Mouse (Mus musculus) liver, embryonic 11.5 days (tissue): ENCODE data around the gene Coq9. TPM values are rescaled to one million over a fixed set of nuclear protein-coding genes. Genes with fewer than 3 reads are reported as not detected.

Source experiments
- ATAC-seq: fragments of 200-750 bp; cut with Nextera tagmentation; replicated peaks from 2 replicates; pipeline ENCODE4 v1.8.0; 2017; ENCODE audit warnings: moderate number of reproducible peaks, mild to moderate bottlenecking, moderate TSS enrichment, moderate library complexity; ENCODE audit not compliant: low FRiP score
- DNase-seq: peaks from one replicate; pipeline ENCODE4 v3.0.0-alpha.2; 2017; ENCODE audit warnings: low spot score
- H3K27ac ChIP-seq: fragments of 300-500 bp; sonication (generic); 2 replicates; pipeline ENCODE4 v1.5.1; 2014; ENCODE audit warnings: mild to moderate bottlenecking, low read depth, low read length, control low read depth
- H3K27me3 ChIP-seq: fragments of 300-500 bp; sonication (generic); replicated peaks from 2 replicates; pipeline ENCODE4 v1.6.1; 2014; ENCODE audit warnings: low read length, mixed read lengths; ENCODE audit not compliant: control insufficient read depth, insufficient read depth
- H3K36me3 ChIP-seq: fragments of 300-500 bp; sonication (generic); 2 replicates; pipeline ENCODE4 v1.6.1; 2014; ENCODE audit warnings: mild to moderate bottlenecking, low read length, moderate library complexity, mixed read lengths; ENCODE audit not compliant: control insufficient read depth, insufficient read depth
- H3K4me1 ChIP-seq: fragments of 300-500 bp; sonication (generic); replicated peaks from 2 replicates; pipeline ENCODE4 v1.6.1; 2014; ENCODE audit warnings: low read length, mixed read lengths; ENCODE audit not compliant: control insufficient read depth, insufficient read depth
- H3K4me2 ChIP-seq: fragments of 300-500 bp; sonication (generic); 2 replicates; pipeline ENCODE4 v1.6.1; 2014; ENCODE audit warnings: mild to moderate bottlenecking, control low read depth, moderate library complexity
- H3K4me3 ChIP-seq: fragments of 300-500 bp; sonication (generic); 2 replicates; pipeline ENCODE4 v1.5.1; 2014; ENCODE audit warnings: low read depth, low read length, control low read depth
- H3K9ac ChIP-seq: fragments of 300-500 bp; sonication (generic); 2 replicates; pipeline ENCODE4 v1.6.1; 2014; ENCODE audit warnings: low read depth, low read length, control low read depth
- H3K9me3 ChIP-seq: fragments of 300-500 bp; sonication (generic); 2 replicates; pipeline ENCODE4 v1.6.1; 2016; ENCODE audit warnings: low read length, inconsistent platforms, mixed read lengths; ENCODE audit not compliant: control insufficient read depth
- WGBS: fragments of 180-500 bp; shearing (Covaris S2); extraction: QIAGEN DNeasy Blood & Tissue Kit; methylation state at CpG from one replicate; pipeline ENCODE4 v1.1.7; 2014; 5-methylcytosine and 5-hydroxymethylcytosine counted together
- polyA plus RNA-seq: library from polyadenylated mRNA; unstranded; fragments of >200 nt; fragmentation: Nextera tagmentation; extraction: Ambion mirVana; gene quantifications from 2 replicates; pipeline ENCODE4 v1.2.1, GENCODE M21; 2014

Gene Coq9
- polyA plus RNA-seq, 1 experiment from 2014 or later, result 82.9 TPM

DNA sequence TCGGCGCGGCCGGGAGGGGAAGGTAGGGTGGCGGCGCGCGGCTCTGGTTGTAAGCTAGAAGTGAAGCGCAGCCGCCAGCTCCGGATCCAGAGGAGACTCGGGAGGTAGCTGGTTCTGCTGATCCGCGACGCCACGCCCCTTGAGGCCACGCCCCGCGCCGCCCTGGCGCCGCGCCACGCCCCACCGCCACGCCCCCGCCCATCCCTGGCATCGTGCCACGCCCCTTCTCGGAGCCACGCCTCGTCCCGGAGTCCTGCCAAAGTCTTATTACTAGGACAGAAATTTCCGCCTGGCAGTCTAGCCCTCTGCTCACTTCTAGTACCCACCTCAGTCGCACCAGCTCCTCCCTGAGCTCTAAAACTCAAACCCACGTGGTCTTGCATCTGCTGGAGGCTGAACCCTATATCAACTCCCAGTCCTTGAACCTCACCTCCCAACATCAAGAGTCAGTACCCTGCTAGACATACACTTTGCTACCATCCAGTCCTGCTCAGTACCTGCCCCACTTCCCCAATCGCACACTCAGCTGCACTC lies 38.1 kb downstream of the Coq9 start, which contains the start of gene Dok4:
Dok4 (minus strand) TSS at position 134 of the 534 bp plus-strand sequence.
- DNase-seq, result peak; percentile 97
- ATAC-seq, result peak; percentile 85
- 1% methylated on average over 37 of the region's 37 CpGs for WGBS
- Histone ChIP-seq H3K9me3 (no peaks in the 10 kb centered on the region), H3K9ac (peak within 1 kb of the TSS; percentile 79), H3K27ac (peak within 1 kb of the TSS; percentile 68), H3K36me3 (no peaks in the 10 kb centered on the region), H3K4me3 (peak within 1 kb of the TSS; percentile 74), H3K27me3 (peaks cover 8% of the 10 kb centered on the region), H3K4me2 (peak within 1 kb of the TSS; percentile 98), H3K4me1 (peaks cover 31% of the 10 kb centered on the region)

DNA sequence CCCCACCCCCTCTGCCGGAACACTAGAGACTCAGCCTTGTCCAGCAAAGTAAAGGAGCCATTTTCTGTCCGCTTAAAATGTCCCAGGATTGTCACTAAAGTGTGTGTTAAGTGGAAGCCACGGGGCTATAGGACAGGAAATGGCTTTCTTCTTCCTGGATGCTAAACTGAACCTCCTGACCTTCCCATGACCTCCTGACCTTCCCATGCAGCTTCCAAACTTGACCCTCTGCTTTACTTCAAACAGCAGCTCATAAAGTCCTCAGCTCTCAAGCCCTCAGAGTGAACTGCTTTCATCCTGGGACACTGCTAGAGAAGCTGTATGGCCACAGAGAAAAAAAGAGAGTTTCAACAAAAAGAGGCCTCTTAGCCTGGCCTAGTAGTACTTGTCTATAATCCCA lies 38.7 kb downstream of the Coq9 start:
- WGBS, result 37% methylated on average over 3 of the region's 3 CpGs

DNA sequence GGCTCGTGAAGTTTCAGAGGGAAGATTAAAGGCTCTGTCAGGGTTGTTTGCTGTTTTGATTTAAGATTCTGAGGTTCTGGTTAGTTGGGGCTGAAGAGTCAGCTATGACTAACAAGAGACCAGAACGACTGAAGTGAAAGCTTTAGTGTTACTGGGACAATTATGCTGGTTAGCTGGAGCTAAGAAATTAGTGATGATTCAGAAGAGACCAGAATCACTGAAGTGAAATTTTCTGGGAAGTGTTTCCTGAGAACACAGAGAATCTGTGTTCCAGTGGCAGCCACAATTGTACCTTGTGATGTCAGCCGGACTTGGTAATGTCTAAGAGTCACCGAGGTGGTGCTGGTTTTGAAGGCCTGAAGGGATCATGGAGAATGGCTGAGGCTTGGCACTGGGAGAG lies 42.6 kb downstream of the Coq9 start:
- no peak overlapping the region for H3K9ac ChIP-seq
- no peak overlapping the region for H3K4me3 ChIP-seq
- DNase-seq (no peak), ATAC-seq (no peak)
- WGBS, result 59% methylated on average over 4 of the region's 4 CpGs
- H3K4me2 ChIP-seq, result no peak overlapping the region
- no peak overlapping the region for H3K27ac ChIP-seq
- H3K36me3 ChIP-seq, result no peaks in the 10 kb centered on the region
- H3K9me3 ChIP-seq, result no peaks in the 10 kb centered on the region
- H3K27me3 ChIP-seq, result no peaks in the 10 kb centered on the region
- H3K4me1 ChIP-seq, result peaks cover 12% of the 10 kb centered on the region

More for the DNA sequence above, 38.7 kb downstream of the Coq9 start:
- H3K4me3 ChIP-seq, result no peak overlapping the region
- peaks cover 28% of the 10 kb centered on the region for H3K4me1 ChIP-seq
- H3K9ac ChIP-seq, result 0 out of 2 replicates have a peak overlapping the region, but pooled peaks have one; percentile 36
- no peaks in the 10 kb centered on the region for H3K9me3 ChIP-seq
- H3K36me3 ChIP-seq, result no peaks in the 10 kb centered on the region
- peaks cover 8% of the 10 kb centered on the region for H3K27me3 ChIP-seq
- H3K4me2 ChIP-seq, result peak overlapping the region; percentile 98
- H3K27ac ChIP-seq, result no peak overlapping the region; the same call in 1 of the 2 replicates
- ATAC-seq, result no peak
- no peak for DNase-seq

DNA sequence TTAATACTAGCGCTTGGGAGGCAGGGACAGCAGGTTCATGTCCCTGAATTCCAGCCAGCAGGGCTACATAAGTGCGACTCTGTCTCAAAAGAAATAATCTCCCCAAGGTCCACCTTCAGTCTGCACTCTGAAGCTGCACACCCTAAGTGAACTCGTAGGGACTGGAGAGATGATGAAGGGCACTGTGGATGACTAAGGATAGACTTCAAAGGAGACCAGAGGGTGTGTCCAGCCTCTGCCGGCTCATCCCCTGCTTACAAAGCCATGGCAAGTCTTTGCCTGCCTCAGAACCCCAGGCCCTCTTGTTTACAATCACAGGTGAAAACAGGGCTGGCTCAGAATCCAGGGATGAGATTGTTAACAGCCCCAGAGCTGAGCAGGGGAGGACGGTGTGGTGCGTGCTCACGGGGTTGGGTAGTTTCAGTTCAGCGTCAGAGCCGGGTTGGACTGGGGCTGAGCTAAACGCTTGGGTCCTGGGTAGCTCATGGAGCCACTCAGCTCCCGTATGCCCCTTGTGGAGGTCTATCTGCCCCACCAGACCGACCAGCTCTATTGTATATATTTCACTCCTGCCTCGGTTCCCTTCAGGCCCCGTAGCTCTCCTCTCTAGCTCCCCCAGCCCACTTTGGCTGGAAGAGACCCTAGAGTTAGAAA lies 50.4 kb downstream of the Coq9 start:
- Histone ChIP-seq H3K27ac (no peak overlapping the region), H3K4me2 (peak overlapping the region; percentile 41), H3K36me3 (no peaks in the 10 kb centered on the region), H3K4me3 (no peak overlapping the region), H3K9ac (no peak overlapping the region), H3K27me3 (no peaks in the 10 kb centered on the region), H3K9me3 (no peaks in the 10 kb centered on the region), H3K4me1 (peaks cover 8% of the 10 kb centered on the region)
- peak; percentile 47; the same call in 1 of the 2 replicates for ATAC-seq
- no peak for DNase-seq
- WGBS, result 39% methylated on average over 14 of the region's 14 CpGs

DNA sequence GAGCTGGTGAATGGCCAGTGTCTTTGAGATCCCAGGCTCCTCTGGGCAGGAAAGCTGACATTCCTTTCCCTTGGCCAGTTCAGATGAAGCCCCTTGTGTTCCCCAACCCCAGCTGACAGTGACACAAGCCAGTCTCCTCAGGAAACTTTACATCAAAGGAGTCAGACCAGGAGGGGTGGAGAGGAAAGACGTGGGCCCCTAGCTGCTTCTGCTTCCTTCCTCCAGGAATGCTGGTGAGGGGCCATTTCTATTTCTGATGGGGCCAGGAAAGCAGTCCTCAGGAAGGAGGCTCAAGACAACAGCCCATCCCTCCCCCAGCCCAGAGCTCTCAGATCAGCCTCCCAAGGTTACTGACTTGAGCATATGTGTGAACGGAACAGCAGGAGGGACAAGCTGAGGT lies 54.8 kb downstream of the Coq9 start:
- no peaks in the 10 kb centered on the region for H3K27me3 ChIP-seq
- 0 out of 2 replicates have a peak overlapping the region, but pooled peaks have one; percentile 23 for H3K9ac ChIP-seq
- no peak overlapping the region for H3K27ac ChIP-seq
- no peaks in the 10 kb centered on the region for H3K9me3 ChIP-seq
- no peak for DNase-seq
- no peak overlapping the region for H3K4me3 ChIP-seq
- 31% methylated on average over 2 of the region's 2 CpGs for WGBS
- no peaks in the 10 kb centered on the region for H3K36me3 ChIP-seq
- no peak for ATAC-seq
- no peak overlapping the region for H3K4me2 ChIP-seq
- H3K4me1 ChIP-seq, result peaks cover 11% of the 10 kb centered on the region

DNA sequence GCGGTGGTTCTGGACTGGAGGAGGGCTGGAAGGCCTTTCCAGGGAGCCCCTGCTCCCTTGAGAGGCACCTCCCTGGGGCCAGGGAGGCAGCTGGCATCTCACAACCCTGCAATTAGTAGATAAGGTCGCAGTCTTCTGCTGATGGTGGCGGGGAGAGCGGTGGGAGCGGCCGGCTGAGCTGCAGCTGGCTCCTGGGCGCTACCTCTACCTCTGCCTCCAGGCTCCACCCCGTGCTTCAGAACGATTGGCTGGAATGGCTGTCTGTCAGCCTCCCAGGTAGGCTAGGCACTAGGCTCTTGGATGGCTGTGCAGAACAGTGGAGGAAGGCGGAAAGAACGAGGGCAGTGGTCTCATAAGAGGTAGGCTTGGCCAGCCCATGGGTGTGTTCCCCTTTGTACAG lies 61.1 kb downstream of the Coq9 start:
- 8% methylated on average over 11 of the region's 11 CpGs for WGBS
- Histone ChIP-seq H3K36me3 (peaks cover 4% of the 10 kb centered on the region; the same call in 1 of the 2 replicates), H3K27ac (peak overlapping the region; percentile 89), H3K9me3 (no peaks in the 10 kb centered on the region), H3K4me2 (peak overlapping the region; percentile 62), H3K4me3 (peak overlapping the region; percentile 28), H3K9ac (peak overlapping the region; percentile 65), H3K4me1 (peaks cover 39% of the 10 kb centered on the region), H3K27me3 (no peaks in the 10 kb centered on the region)
- ATAC-seq (peak; percentile 97), DNase-seq (peak; percentile 75)

DNA sequence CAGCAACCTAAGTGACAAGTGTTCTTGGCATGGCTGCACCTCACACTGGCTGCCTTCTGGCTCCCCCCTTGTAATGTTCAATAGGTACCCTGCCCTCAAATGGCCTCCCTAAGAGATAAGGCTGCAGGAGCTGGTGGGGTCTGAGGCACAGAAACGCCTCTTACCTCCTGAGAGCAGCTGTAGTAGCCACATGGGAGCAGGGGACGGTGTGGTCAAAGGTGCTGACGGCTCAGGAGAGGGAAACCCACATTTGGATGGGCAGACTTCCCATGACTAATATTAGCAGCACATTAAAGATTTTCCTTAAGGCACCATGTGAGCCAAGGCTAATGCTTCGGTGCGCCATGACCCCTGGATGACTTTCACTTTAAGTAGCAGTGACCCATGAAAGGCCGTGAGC lies 62.5 kb downstream of the Coq9 start:
- Histone ChIP-seq H3K27me3 (no peaks in the 10 kb centered on the region), H3K36me3 (peaks cover 4% of the 10 kb centered on the region; the same call in 1 of the 2 replicates), H3K9me3 (no peaks in the 10 kb centered on the region), H3K4me2 (peak overlapping the region; percentile 54), H3K4me1 (peaks cover 39% of the 10 kb centered on the region), H3K27ac (peak overlapping the region; percentile 70), H3K9ac (peak overlapping the region; percentile 28), H3K4me3 (peak overlapping the region; percentile 11; the same call in 1 of the 2 replicates)
- no peak for DNase-seq
- no peak for ATAC-seq
- WGBS, result 23% methylated on average over 6 of the region's 6 CpGs

DNA sequence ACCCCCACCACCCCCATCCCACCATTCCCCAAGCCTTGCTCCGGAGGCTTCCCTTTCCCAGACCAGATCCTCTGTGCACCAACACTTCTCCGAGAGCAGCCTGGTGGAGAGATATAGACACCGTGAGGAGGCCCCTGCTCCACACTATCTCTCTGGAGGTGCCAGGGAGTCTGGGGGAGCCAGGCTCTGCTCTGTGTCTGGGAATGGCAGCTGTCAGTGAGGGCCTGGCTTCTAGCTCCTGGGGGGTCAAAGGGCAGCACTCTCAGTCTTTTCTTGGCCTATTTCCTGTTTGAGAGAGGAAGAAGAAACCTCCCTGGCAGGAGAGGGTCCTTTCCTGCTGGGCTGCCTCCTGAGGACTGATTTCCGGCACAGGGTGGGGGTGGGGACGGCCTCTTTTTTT lies 62.9 kb downstream of the Coq9 start:
- H3K4me3 ChIP-seq, result peak overlapping the region; percentile 11; the same call in 1 of the 2 replicates
- ATAC-seq (peak; percentile 37; the same call in 1 of the 2 replicates), DNase-seq (no peak)
- WGBS, result 13% methylated on average over 5 of the region's 5 CpGs
- peaks cover 39% of the 10 kb centered on the region for H3K4me1 ChIP-seq
- peak overlapping the region; percentile 54 for H3K4me2 ChIP-seq
- no peaks in the 10 kb centered on the region for H3K27me3 ChIP-seq
- H3K27ac ChIP-seq, result peak overlapping the region; percentile 70
- peak overlapping the region; percentile 28 for H3K9ac ChIP-seq
- no peaks in the 10 kb centered on the region for H3K9me3 ChIP-seq
- H3K36me3 ChIP-seq, result peaks cover 4% of the 10 kb centered on the region; the same call in 1 of the 2 replicates
